In the genomic region with DNA sequence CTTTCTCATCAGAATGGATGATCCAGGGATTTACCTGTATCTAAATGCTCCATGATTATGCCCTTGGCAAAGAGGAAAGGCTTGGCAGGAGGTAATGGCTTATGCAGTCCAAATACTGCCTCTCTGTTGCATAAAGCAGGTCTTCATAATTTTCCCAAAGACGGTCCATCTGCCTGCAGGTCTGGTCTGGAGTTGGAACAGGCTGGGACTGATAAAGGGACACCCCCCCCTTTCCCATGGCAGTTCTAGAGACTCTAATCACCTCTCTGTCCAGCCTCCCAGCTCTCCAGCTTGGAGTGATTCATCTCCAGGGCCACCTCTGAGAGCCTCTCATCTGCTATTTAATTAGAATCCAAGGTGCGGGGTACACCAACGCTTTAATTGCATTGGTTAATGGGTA, we compare ENCODE assay signal across 20 mouse cellular contexts.
DNase-seq lines count a peak whose midpoint lies in the region; ATAC-seq lines count a peak whose summit lies in the region.
"Had no signal": no experiment of that assay in that cellular context is flagged by ENCODE, and none has a peak within 500 bp of the region (broad histone marks: within the 10 kb centered on the region; RNA-seq: fewer than 3 reads in every experiment).

No protein-coding gene starts in this region.

- no peak for ATAC-seq in neural tube, embryonic 13.5 days (ENCODE audit: low read depth)
- ATAC-seq in monocyte, adult 5-6 weeks (replicated peaks; ENCODE audit: insufficient number of reproducible peaks, low FRiP score, low TSS enrichment, poor library complexity, severe bottlenecking): no peak
- ATAC-seq: forebrain, postnatal 0 days had no signal

- H3K27me3 ChIP-seq in neural tube, embryonic 13.5 days: no peaks in the 10 kb centered on the region
- H3K27me3 ChIP-seq in heart, embryonic 10.5 days (ENCODE audit: insufficient read depth, poor library complexity, severe bottlenecking): peaks cover 21% of the 10 kb centered on the region
- H3K27me3 ChIP-seq: lung, embryonic 15.5 days had no signal

- H3K4me3 ChIP-seq in neural tube, embryonic 13.5 days: no peak overlapping the region
- H3K4me3 ChIP-seq in heart, embryonic 10.5 days: no peak overlapping the region
- H3K4me3 ChIP-seq: forebrain, embryonic 10.5 days; limb, embryonic 12.5 days; lung, embryonic 15.5 days had no signal

- no peak overlapping the region for H3K9ac ChIP-seq in neural tube, embryonic 13.5 days
- H3K9ac ChIP-seq: forebrain, postnatal 0 days; limb, embryonic 12.5 days; liver, embryonic 14.5 days; lung, embryonic 15.5 days had no signal

- H3K9me3 ChIP-seq in neural tube, embryonic 13.5 days: no peaks in the 10 kb centered on the region
- no peaks in the 10 kb centered on the region for H3K9me3 ChIP-seq in heart, embryonic 10.5 days
- H3K9me3 ChIP-seq: forebrain, embryonic 10.5 days; limb, embryonic 12.5 days; lung, embryonic 15.5 days had no signal

- H3K4me1 ChIP-seq in neural tube, embryonic 13.5 days (replicated peaks): peaks cover 61% of the 10 kb centered on the region
- peaks cover 29% of the 10 kb centered on the region for H3K4me1 ChIP-seq in heart, embryonic 10.5 days

- no peak for DNase-seq in neural tube, embryonic 10.5 days (ENCODE audit: extremely low spot score, low spot score)
- DNase-seq in cerebellum, adult 18-20 months: peak; percentile 71 to 84
- peak; percentile 67 to 78 for DNase-seq in cerebellum, postnatal 36 days
- DNase-seq in heart, embryonic 10.5 days (ENCODE audit: low spot score): no peak
- no peak for DNase-seq in adrenal gland, adult 2 months
- DNase-seq: embryo, embryonic 11 days; forebrain, postnatal 0 days; heart, postnatal 10 days; layer of hippocampus, adult 9-11 months; lung, postnatal 4 days; right cerebral cortex, postnatal 4 days had no signal

- peak overlapping the region; percentile 52 for H3K27ac ChIP-seq in neural tube, embryonic 13.5 days (replicated peaks)
- no peak overlapping the region for H3K27ac ChIP-seq in heart, embryonic 10.5 days
- H3K27ac ChIP-seq: limb, embryonic 12.5 days; liver, embryonic 14.5 days; lung, embryonic 15.5 days; stomach, postnatal 0 days had no signal

- 36% methylated on average over 3 of the region's 3 CpGs for WGBS in neural tube, embryonic 13.5 days
- 77% methylated on average over 3 of the region's 3 CpGs for WGBS in heart, embryonic 10.5 days

- H3K4me2 ChIP-seq in neural tube, embryonic 13.5 days: no peak overlapping the region
- H3K4me2 ChIP-seq: heart, embryonic 11.5 days; limb, embryonic 12.5 days; lung, embryonic 15.5 days; midbrain, embryonic 11.5 days had no signal

- no peaks in the 10 kb centered on the region for H3K36me3 ChIP-seq in neural tube, embryonic 13.5 days
- no peaks in the 10 kb centered on the region for H3K36me3 ChIP-seq in heart, embryonic 10.5 days
- H3K36me3 ChIP-seq: forebrain, embryonic 10.5 days; limb, embryonic 12.5 days; lung, embryonic 15.5 days had no signal

Comparison
In these comparisons a context has a peak if more than half of its experiments do, and no peak if none do; other contexts are left out.
1. DNase-seq: peak in cerebellum, adult 18-20 months (2 of 2) and cerebellum, postnatal 36 days (2 of 2); none in neural tube, embryonic 10.5 days (single experiment), heart, embryonic 10.5 days (single experiment) and adrenal gland, adult 2 months (single experiment).